Mouse (Mus musculus) heart, adult 2 months (tissue): Measurements from ENCODE around the gene Serpine1.

Source experiments
- CTCF ChIP-seq: fragments of 200-600 bp; IDR thresholded peaks from 2 replicates; pipeline ENCODE4 v1.8.1; 2022; ENCODE audit warnings: antibody characterized with exemption, mild to moderate bottlenecking, moderate library complexity
- EP300 ChIP-seq: fragments of 200-500 bp; IDR thresholded peaks from 2 replicates; pipeline ENCODE4 v1.6.1; 2011; ENCODE audit warnings: low read depth, low read length, control low read depth; ENCODE audit not compliant: insufficient read depth
- POLR2A ChIP-seq: fragments of 200-500 bp; IDR thresholded peaks from 2 replicates; pipeline ENCODE4 v1.6.1; 2011; ENCODE audit warnings: mild to moderate bottlenecking, low read depth, low read length, control low read depth; ENCODE audit not compliant: insufficient read depth

DNA sequence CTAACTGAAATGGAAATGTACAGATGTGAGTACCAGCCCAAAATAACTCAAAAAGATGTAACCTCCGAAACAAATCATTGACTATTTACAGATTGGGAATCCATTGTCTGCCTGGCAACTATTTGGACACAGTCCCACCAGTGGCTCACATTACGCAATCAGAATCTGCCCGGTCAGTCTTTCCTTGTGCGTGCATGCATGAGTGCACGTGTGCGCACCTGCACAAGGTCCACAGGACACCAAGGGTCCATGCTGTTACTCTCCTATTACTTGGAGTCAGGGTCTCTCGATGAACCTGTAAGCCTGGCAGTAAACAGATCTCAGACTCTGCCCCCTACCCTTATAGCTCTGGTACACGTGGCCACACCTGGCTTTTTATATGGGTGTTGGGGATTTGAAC lies 35.6 kb upstream of the Serpine1 start:
- TF ChIP-seq CTCF (no peak), EP300 (no peak), POLR2A (no peak)
